Mouse (Mus musculus) embryonic fibroblast, embryonic 13.5 days (primary cell): ENCODE measurements around the gene Psen2.

Experiments
- CTCF ChIP-seq: IDR thresholded peaks from 2 replicates; pipeline ENCODE4 v1.5.1; 2011; ENCODE audit warnings: mild to moderate bottlenecking, control low read depth, low read length, moderate library complexity, borderline replicate concordance; ENCODE audit not compliant: insufficient read depth
- POLR2A ChIP-seq: IDR thresholded peaks from 2 replicates; pipeline ENCODE4 v1.6.1; 2011; ENCODE audit warnings: low read depth, mild to moderate bottlenecking, control low read depth, low read length, moderate library complexity

DNA sequence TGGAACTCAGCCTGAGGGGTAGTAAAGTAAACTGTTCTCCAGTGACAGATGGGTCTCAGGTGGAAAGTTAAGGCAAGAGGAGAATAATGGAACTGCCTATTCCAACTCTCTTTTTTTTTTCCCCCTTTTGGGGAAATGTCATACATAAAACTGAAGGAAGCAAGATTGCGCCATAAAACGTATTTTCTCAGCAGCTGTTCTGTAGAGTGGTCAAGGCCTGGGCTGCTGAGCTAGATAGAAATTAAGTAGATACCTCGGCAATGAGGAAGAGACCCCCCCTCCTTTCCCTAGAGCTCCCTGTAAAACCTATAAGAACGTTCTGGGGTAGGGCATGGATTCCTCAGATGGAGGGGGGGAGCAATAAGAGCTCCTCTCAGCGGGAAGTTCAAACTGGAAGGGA, 26.6 kb upstream of the Psen2 start:
- TF ChIP-seq CTCF (no peak), POLR2A (no peak)
